Mouse (Mus musculus) midbrain, embryonic 12.5 days (tissue): ENCODE data around the gene Ptprcap. TPM values are rescaled to one million over a fixed set of nuclear protein-coding genes. Genes with fewer than 3 reads are reported as not detected.
"Not testable (repeated sequence)": the region's sequence is repeated elsewhere in the genome, so short reads cannot be mapped to it uniquely, and the experiment has no call there.

Experiments
- ATAC-seq: fragments of 200-750 bp; cut with Nextera tagmentation; 2 replicates; pipeline ENCODE4 v1.8.0; 2017; ENCODE audit warnings: low read depth, moderate TSS enrichment, moderate library complexity; ENCODE audit not compliant: low FRiP score
- H3K27ac ChIP-seq: fragments of 300-500 bp; sonication (generic); replicated peaks from 2 replicates; pipeline ENCODE4 v1.5.1; 2016; ENCODE audit warnings: mild to moderate bottlenecking
- H3K27me3 ChIP-seq: fragments of 300-500 bp; sonication (generic); 2 replicates; pipeline ENCODE4 v1.6.1; 2016; ENCODE audit warnings: mild to moderate bottlenecking
- H3K36me3 ChIP-seq: fragments of 300-500 bp; sonication (generic); 2 replicates; pipeline ENCODE4 v1.6.1; 2016
- H3K4me1 ChIP-seq: fragments of 300-500 bp; sonication (generic); 2 replicates; pipeline ENCODE4 v1.6.1; 2016
- H3K4me2 ChIP-seq: fragments of 300-500 bp; sonication (generic); replicated peaks from 2 replicates; pipeline ENCODE4 v1.6.1; 2016; ENCODE audit warnings: mild to moderate bottlenecking, moderate library complexity
- H3K4me3 ChIP-seq: fragments of 300-500 bp; sonication (generic); 2 replicates; pipeline ENCODE4 v1.5.1; 2016; ENCODE audit warnings: mild to moderate bottlenecking
- H3K9ac ChIP-seq: fragments of 300-500 bp; sonication (generic); replicated peaks from 2 replicates; pipeline ENCODE4 v1.6.1; 2016; ENCODE audit warnings: mild to moderate bottlenecking, moderate library complexity
- H3K9me3 ChIP-seq: fragments of 300-500 bp; sonication (generic); 2 replicates; pipeline ENCODE4 v1.6.1; 2016; ENCODE audit warnings: mild to moderate bottlenecking
- WGBS: fragments of 180-500 bp; shearing (Covaris S2); methylation state at CpG from one replicate; pipeline ENCODE4 v1.1.7; 2016; 5-methylcytosine and 5-hydroxymethylcytosine counted together
- polyA plus RNA-seq: library from polyadenylated mRNA; unstranded; fragments of >200 nt; fragmentation: Nextera tagmentation; extraction: Ambion mirVana; gene quantifications from 2 replicates; pipeline ENCODE4 v1.2.1, GENCODE M21; 2016

Ptprcap gene
- polyA plus RNA-seq, 1 experiment from 2014 or later, result 0.42 TPM

- H3K36me3 ChIP-seq, result peaks cover 42% of the 10 kb centered on the region
- peaks cover 6% of the 10 kb centered on the region for H3K27me3 ChIP-seq
- H3K4me1 ChIP-seq, result peaks cover 10% of the 10 kb centered on the region
- H3K27ac ChIP-seq, result no peak overlapping the region
- H3K4me2 ChIP-seq, result no peak overlapping the region
- H3K9me3 ChIP-seq, result no peaks in the 10 kb centered on the region
- WGBS, result 96% methylated on average over 2 of the region's 2 CpGs
- H3K4me3 ChIP-seq, result no peak overlapping the region
- H3K9ac ChIP-seq, result no peak overlapping the region
- no peak for ATAC-seq
These were observed 35.1 kb upstream of the Ptprcap start for GRCm38 (mm10) chr19:4118350-4118749.

GRCm38 (mm10) chr19:4119716-4120487 is 33.5 kb upstream of the Ptprcap start:
- ATAC-seq, result no peak
- H3K27ac ChIP-seq, result no peak overlapping the region
- peaks cover 10% of the 10 kb centered on the region for H3K4me1 ChIP-seq
- no peak overlapping the region for H3K4me3 ChIP-seq
- H3K9me3 ChIP-seq, result no peaks in the 10 kb centered on the region
- 87% methylated on average over 6 of the region's 6 CpGs for WGBS
- peaks cover 6% of the 10 kb centered on the region for H3K27me3 ChIP-seq
- no peak overlapping the region for H3K9ac ChIP-seq
- H3K36me3 ChIP-seq, result peaks cover 26% of the 10 kb centered on the region
- H3K4me2 ChIP-seq, result peak overlapping the region; percentile 44

GRCm38 (mm10) chr19:4120496-4120895 is 32.9 kb upstream of the Ptprcap start:
- WGBS, result 94% methylated on average over 2 of the region's 2 CpGs

GRCm38 (mm10) chr19:4121097-4121805 is 32.2 kb upstream of the Ptprcap start:
- Histone ChIP-seq H3K4me1 (peaks cover 12% of the 10 kb centered on the region), H3K9ac (peak overlapping the region; percentile 45), H3K27me3 (peaks cover 6% of the 10 kb centered on the region), H3K4me2 (peak overlapping the region; percentile 44), H3K27ac (peak overlapping the region; percentile 73), H3K4me3 (peak overlapping the region; percentile 41), H3K36me3 (peaks cover 15% of the 10 kb centered on the region), H3K9me3 (no peaks in the 10 kb centered on the region)
- 2% methylated on average over 38 of the region's 38 CpGs for WGBS
- ATAC-seq, result peak; percentile 74

More at GRCm38 (mm10) chr19:4120496-4120895, 32.9 kb upstream of the Ptprcap start:
- Histone ChIP-seq H3K4me1 (peaks cover 12% of the 10 kb centered on the region), H3K9ac (no peak overlapping the region), H3K4me3 (peak overlapping the region; percentile 41; the same call in 1 of the 2 replicates), H3K4me2 (peak overlapping the region; percentile 44), H3K36me3 (peaks cover 21% of the 10 kb centered on the region), H3K27ac (no peak overlapping the region), H3K27me3 (peaks cover 6% of the 10 kb centered on the region), H3K9me3 (no peaks in the 10 kb centered on the region)
- ATAC-seq, result no peak

- not testable (repeated sequence) for H3K27ac ChIP-seq, H3K4me2 ChIP-seq, H3K27me3 ChIP-seq, H3K4me3 ChIP-seq, H3K9ac ChIP-seq, ATAC-seq, H3K9me3 ChIP-seq
- WGBS, result 60% methylated on average over 6 of the region's 6 CpGs
- Histone ChIP-seq H3K36me3 (peaks cover 10% of the 10 kb centered on the region), H3K4me1 (peaks cover 18% of the 10 kb centered on the region)
These were observed 31.5 kb upstream of the Ptprcap start for GRCm38 (mm10) chr19:4121896-4122295.

GRCm38 (mm10) chr19:4122411-4123370 is 30.7 kb upstream of the Ptprcap start:
- H3K4me2 ChIP-seq, result no peak overlapping the region
- no peak overlapping the region for H3K9ac ChIP-seq
- H3K4me1 ChIP-seq, result peaks cover 25% of the 10 kb centered on the region
- ATAC-seq, result no peak
- H3K27me3 ChIP-seq, result peaks cover 6% of the 10 kb centered on the region
- WGBS, result 87% methylated on average over 7 of the region's 7 CpGs
- H3K27ac ChIP-seq, result no peak overlapping the region
- peaks cover 6% of the 10 kb centered on the region for H3K36me3 ChIP-seq
- H3K4me3 ChIP-seq, result no peak overlapping the region
- H3K9me3 ChIP-seq, result no peaks in the 10 kb centered on the region

GRCm38 (mm10) chr19:4124432-4124831 is 29.0 kb upstream of the Ptprcap start:
- Histone ChIP-seq H3K4me2 (no peak overlapping the region), H3K36me3 (peaks cover 19% of the 10 kb centered on the region), H3K27ac (no peak overlapping the region), H3K9me3 (no peaks in the 10 kb centered on the region), H3K27me3 (peaks cover 6% of the 10 kb centered on the region), H3K4me3 (no peak overlapping the region), H3K4me1 (peaks cover 25% of the 10 kb centered on the region), H3K9ac (no peak overlapping the region)
- 80% methylated on average over 4 of the region's 4 CpGs for WGBS
- ATAC-seq, result no peak

- Histone ChIP-seq H3K36me3 (peaks cover 27% of the 10 kb centered on the region), H3K27ac (peak overlapping the region; percentile 52), H3K9ac (peak overlapping the region; percentile 62), H3K4me2 (peak overlapping the region; percentile 71), H3K4me3 (peak overlapping the region; percentile 84), H3K4me1 (peaks cover 23% of the 10 kb centered on the region)
- peak; percentile 42 for ATAC-seq
- H3K9me3 ChIP-seq, H3K27me3 ChIP-seq: not testable (repeated sequence)
- 14% methylated on average over 4 of the region's 4 CpGs for WGBS
These were observed 28.1 kb upstream of the Ptprcap start for GRCm38 (mm10) chr19:4125268-4125667.

GRCm38 (mm10) chr19:4125741-4126696 is 27.4 kb upstream of the Ptprcap start, which contains the start of gene Aip:
Gene Aip, minus strand, starts transcription at chr19:4125858.
- peak; percentile 94 for ATAC-seq
- Histone ChIP-seq H3K9ac (peak within 1 kb of the TSS; percentile 83), H3K4me3 (peak within 1 kb of the TSS; percentile 84), H3K36me3 (peaks cover 29% of the 10 kb centered on the region), H3K4me1 (peaks cover 15% of the 10 kb centered on the region), H3K27me3 (no peaks in the 10 kb centered on the region), H3K9me3 (no peaks in the 10 kb centered on the region), H3K27ac (peak within 1 kb of the TSS; percentile 52), H3K4me2 (peak within 1 kb of the TSS; percentile 71)
- WGBS, result under 1% methylated on average over 63 of the region's 64 CpGs

GRCm38 (mm10) chr19:4126759-4127495 is 26.5 kb upstream of the Ptprcap start:
- WGBS, result 70% methylated on average over 7 of the region's 7 CpGs
- H3K36me3 ChIP-seq, result peaks cover 38% of the 10 kb centered on the region
- peak overlapping the region; percentile 83 for H3K9ac ChIP-seq
- H3K27me3 ChIP-seq, result no peaks in the 10 kb centered on the region
- H3K9me3 ChIP-seq, result no peaks in the 10 kb centered on the region
- ATAC-seq, result no peak
- H3K4me2 ChIP-seq, result peak overlapping the region; percentile 71
- H3K4me3 ChIP-seq, result peak overlapping the region; percentile 84
- H3K4me1 ChIP-seq, result peaks cover 15% of the 10 kb centered on the region
- no peak overlapping the region for H3K27ac ChIP-seq
